Mouse (Mus musculus): Measurements from ENCODE around the gene Fbxl8.
"Not testable (repeated sequence)": the region's sequence is repeated elsewhere in the genome, so short reads cannot be mapped to it uniquely, and the experiment has no call there.

Gene Fbxl8

DNA sequence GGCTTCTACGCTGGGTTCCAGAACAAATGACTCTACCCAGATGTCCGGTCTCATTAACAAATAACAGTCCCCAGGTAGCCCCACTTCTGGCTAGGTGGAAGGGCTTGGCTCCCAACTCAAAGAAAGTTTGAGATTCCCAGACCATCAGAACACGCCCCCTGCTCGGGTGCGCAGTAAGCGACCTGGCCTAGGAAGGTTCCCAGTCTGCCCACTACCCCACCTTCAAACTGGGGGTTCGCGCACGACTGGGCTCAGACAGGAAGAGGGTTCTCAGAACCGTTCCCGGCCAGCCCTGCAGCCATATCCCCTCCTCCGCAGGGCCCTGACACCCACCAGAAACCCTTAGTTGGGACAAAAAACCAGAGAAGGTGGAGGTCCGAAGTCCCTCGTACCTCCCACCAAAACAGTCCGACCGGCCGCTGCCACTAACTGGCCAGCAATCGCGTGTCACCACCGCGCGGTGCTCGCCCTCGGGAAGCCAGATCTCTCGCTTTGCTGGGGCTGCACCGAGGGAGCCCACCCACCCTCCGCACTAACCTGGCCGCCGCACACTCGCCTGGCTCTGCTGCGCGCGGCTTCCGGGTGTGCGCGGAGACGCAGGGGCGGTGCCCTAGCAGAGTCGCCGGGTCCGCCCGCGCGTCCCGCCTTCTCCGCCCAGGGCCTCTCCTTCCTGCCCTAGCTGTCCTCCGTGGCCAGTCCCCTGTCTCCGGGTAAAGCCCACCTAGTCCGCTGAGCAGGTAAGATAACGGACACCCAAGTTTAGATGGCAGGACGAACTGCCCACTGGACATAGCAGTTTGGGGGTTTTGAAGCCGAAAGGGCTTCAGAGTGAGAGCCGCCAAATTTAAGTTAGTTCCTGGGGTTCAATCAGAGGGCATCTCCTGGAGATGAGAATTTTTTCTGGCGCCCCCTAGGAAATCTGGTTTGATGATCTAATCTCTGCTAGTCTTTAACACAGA is at the start of gene Fbxl8, which contains the start of gene Tradd:
Gene Fbxl8, plus strand, starts transcription at position 625 of the 959 bp plus-strand sequence.
Gene Tradd, minus strand, starts transcription at position 586 of the 959 bp plus-strand sequence.
- DNase-seq: peak; percentile 84

DNA sequence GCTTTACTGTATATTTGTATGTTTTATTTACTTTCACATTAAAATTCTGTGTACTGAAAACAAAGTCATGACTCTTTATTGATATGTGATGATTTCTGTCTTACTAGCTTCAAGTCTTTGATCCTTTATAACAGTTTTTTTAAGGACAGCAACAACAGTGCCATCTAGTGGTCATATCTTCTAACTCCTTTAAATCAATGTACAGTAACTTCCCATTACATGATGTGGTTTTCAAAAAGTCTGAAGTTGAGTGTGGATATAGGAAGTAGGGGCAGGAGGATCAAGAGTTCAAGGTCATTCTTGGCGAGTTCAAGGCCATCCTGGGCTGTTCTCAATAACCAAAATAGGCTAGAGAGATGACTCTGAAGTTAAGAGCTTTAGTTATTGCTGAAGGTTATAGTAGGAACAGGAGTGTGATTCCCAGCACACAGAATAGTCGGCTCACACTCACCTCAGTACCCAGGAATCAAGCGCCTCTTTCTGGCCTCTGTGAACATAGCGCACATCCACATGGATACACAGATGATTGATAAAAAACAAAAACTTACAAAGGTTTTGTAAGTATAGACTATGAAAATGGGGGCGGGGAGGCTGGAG is 46.4 kb upstream of the Fbxl8 start:
- no peak for DNase-seq

DNA sequence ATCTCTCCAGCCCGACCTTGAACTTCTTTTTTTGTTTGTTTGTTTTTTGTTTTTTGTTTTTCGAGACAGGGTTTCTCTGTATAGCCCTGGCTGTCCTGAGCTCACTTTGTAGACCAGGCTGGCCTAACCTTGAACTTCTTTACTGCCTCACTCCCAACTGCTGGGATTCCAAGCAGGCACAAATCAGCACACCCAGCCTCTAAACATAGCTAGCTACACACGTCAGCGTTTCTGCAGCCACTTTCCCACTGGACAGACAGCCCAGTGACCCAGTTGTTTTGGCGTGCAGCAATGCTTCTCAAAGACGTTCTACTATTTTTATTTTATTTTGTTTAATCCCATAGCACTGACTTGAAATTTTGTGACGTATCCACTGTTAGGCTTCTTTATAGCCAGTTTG is 40.6 kb upstream of the Fbxl8 start:
- no peak for DNase-seq

DNA sequence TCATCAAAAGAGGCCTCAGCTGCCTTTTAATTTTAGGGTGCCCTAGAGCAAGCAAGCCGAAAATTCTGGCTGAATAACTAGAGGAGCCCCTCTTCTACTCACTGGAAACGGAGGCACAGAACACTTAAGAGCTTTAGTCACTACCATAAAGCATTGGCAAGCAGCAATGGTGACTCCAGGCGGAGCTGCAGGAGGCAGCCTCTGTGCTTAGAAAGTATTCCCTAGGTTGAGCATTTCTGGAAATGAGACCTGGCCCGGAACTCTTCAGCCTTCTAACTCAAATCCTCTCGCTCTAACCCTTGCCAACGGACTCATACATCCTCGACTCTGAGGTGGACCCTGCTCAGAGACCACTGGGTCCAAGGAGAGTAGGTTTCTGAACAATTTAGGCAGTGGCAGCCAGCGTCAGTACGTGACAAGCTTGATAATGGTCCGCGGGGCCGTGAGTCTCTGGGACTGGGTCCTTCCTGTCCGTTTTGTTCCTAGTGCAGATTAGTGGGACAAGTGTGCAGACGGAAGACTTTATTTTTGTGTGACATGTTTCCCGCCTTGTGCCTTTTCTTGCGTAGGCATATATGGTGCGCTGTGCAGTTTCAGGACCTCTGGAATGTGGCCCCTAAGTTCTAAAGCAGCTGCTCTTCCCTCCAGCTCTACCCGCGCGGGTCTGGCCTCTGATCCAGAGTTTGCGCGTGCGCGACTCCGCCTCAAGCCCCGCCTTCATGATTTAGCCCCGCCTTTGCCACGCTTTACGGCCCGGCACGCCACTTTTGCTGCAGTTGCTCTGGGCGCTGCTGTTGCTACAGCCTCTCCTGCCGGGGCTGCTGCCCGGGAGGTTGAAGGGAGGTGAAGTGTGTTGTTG is 39.8 kb upstream of the Fbxl8 start, which contains the start of gene D230025D16Rik:
Gene D230025D16Rik, plus strand, starts transcription at position 733 of the 859 bp plus-strand sequence.
- peak; percentile 96 for DNase-seq

DNA sequence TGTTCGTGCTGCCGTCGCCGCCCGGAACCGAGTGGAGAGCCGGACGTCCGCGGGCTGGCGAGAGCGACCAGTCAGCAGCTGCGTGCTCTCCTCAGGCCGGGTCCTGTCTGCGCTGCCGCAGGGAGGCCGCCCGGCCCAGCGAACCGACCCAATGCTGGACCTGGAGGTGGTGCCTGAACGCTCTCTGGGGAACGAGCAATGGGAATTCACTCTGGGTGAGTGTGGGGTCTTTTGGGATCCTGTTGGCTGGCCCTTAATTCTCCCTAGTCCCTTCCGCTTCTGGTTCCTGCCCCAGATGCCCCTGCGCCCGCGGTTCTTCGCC is 39.2 kb upstream of the Fbxl8 start:
- DNase-seq: no peak

DNA sequence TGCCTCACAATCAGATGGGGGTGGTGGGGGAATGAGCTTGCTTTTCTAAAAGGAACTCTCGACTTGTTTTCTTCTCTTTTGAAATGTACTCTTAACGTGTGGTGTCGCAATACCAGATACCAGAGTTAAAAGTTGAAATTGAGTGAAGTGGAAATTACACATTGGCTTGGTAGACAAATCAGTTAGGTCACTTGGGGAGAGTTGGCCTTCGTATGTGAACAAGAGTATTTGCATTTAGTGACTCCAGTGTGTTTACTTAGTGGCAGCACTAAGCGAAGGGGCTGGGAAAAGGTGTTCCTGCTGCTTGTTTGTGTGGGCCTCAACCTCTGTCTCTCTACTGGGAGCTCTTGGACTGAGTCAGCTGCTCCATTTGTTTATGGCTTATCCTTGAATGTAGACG is 38.5 kb upstream of the Fbxl8 start:
- no peak for DNase-seq

DNA sequence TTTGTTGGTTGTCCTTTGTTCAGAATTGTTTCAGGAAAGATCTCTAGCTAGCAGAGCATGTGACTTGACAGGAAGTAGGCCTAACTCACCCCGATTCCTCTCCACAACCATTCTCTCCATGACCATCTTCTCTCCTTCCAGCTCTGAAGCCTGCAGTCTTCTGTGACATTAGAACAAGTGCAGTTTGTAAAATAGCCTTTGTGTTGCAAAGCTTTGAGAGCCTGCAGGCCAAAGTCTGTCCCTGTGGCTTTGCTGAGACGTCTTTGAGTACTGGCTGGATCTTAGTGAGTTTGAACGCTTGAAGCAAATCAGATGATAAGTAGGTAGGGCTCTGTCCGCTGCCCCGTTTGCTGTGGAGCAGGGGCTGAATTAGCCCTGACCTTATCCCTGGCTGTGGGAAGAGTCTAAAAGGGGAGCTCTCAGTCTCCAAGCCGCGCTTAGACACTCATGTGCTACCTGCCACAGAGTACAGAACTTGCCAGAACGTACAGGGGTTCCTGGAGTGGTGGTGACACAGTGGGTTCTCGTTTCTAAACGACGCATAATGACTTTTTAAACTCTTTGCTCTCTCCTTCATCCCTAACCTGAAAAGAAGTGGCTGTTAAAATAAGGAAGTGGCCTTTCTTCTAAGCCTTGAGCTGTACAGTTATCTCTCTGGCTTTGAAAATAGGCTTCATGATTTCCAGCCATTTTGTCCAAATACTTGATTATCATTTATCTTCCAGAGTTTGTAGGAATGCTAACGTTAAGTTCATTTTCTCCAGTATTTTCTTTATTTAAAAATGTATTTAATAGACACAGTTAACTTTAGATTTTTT is 32.7 kb upstream of the Fbxl8 start:
- no peak for DNase-seq

DNA sequence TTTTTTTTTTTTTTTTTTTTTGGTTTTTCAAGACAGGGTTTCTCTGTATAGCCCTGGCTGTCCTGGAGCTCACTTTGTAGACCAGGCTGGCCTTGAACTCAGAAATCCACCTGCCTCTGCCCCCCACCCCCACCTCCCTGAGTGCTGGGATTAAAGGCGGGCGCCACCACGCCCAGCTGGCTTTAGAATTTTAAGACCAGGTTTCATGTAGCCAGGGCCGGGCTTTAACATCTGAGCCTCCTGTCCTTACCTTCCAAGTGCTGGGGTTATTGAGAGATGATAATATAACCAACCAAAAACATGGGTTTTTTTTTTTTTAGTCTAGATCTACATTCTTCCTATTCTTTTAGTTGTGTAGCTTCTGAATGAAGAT is 32.1 kb upstream of the Fbxl8 start:
- not testable (repeated sequence) for DNase-seq

DNA sequence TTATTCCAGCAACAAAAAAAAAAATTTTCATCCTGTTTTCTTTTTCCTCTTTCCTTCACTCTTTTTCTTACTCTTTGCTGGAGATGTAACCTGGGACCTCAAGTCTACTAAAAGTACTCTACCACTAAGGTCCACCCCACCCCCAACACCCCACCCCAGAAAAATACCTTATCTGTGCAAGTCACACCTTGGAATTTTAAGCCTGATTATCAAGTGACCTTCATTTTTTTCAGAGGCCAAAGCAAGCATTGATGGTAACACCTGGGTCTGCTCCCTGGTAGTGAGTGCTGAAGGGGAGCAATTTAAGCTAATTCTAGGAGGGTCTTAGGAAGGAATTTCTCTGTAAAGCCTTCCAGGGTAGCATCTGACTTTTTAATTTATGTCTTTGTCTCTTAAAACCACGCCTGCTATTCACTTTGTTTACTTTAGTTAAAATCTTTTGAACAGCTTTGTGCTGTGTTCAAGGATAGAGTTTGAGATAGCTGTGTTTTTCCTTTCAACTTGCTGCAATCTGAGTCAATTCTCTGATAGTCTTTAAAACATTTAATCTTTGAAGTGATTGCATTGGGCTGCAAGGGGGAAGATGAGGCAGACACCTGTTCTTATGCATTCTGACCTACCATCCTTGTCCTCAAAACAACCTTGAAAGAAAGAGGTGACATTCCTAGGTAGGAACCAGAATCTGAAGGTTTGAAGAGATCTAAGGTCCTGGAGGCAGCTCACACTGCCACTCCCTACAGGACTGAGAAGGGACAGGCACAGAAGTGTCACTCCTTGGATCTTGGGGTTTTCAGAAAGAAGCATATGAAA is 31.1 kb upstream of the Fbxl8 start:
- peak; percentile 29 for DNase-seq

DNA sequence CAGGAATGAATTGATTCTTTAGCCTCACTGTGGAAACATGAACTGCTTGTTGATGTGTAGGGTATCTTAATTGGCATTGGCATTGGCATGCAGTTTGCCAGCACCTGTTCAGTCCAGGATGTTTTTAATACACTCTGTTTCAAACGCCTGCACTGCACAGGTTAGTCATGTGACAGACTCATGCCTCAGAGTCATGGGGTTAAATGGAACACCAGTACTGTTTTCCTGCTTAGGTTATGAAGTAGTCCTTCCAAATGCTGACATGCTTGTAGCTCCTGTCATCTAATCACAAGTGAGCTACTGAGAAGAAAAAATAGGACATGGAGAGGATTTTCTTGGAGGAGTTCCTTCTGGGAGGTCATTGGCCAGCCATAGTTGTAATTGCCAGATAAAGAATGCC is 29.2 kb upstream of the Fbxl8 start:
- DNase-seq: no peak

DNA sequence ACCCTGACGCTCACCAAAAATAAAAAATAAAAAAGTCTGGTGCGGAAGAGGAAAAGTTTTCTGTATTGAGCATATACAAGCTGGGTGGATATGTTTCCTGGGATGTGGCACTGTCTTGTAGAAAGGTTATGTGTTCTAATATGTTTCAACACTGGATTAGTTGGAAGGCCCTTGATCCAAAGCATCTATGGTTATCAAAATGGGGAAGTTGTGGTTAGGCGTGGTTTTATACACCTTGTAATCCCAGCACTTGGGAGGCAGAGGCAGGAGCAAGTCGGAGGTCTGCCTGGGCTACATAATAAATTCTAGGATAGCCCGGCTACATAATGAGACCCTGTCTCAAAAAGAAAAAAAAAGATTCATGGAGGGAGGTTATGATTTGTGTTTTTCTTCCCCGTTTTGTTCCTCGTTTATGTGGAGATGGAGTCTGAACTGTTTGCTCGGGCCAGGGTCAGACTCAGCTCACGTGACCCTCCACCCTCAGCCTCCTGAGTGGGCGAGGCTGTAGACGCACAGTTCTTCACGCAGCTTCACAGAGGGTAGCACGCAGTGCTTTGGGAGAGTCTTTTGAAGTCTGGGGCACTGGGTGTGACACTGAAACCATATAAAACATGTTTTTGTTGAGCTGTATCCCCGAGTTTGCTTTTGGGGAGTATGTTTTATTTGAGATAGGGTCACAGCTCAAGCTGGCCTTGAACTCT is 26.9 kb upstream of the Fbxl8 start:
- DNase-seq: no peak

DNA sequence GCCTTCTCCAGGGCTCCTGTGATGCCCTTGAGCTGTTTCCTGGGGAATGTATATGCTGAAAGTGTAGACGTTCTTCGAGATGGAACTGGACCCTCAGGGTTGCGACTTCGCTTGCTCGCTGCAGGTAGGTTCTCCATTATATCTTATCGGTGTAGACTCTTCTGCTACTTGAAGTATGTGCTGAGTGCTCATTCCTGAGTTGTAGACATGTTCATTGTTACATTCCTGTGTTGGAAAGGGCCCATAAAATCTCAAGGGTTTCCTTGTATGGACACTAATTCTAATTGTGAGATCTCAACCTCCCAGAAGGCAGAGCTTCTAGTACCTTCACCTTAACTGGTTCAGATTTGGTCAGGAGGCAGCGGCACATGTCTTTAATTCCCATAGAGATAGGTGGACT is 23.4 kb upstream of the Fbxl8 start:
- DNase-seq: no peak

DNA sequence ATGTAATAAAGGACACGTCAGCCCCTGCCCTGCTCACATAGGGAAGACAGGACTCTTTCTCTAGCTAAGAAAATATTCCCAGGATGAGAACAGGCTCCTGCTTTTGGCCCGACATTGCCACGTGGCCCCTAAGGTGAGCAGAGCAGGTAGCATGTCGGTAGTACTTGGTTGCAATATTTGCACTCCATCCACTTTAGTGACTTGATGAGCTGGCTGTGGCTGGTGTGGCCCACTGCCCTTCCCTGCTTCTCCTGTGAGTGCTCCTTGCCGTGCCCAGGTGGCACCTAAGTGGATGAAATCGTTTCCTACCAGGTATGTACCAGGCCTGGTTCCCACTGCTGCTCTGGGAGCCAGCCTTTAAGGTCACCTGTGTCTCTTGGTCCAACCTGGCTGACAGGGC is 12.5 kb upstream of the Fbxl8 start:
- DNase-seq: no peak

DNA sequence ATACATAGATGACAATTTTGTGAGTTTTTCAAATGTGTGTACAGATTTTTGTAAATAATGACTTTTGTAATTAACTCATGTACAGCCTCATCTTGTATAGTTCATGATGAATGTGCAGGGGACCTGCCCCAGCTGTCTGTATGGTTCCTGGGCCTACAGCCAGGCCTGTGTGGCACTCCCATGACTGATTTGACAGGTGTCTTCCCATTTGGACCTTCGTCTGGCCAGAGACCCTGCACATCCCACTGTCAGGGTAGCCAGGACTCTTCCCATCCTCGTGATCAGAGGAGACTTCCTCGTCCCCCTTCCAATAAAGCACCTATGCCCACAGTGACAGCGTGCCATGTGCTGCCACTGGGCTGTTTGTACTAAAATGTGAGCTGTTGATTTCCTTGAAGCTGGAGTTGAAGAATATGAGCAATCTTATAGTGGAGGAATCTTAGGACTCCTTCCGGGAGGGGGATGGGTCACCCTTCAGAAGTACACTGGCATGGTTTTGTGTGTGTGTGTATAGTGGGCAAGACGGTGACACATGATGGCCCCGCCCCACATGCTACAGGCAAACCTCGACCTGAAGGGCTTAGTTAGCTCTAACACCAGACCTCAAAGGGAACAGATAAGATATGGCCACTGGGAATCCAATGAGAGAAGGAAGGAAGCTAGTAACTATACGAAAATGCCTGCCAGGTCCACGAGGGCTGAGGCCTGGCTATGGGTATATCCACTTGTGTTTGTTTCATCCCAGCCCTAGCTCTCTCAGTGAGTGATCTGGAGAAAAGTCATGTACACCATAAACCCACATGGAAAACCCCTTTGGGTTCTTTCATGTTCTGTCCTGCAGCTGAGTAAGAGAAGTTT is 11.5 kb upstream of the Fbxl8 start:
- no peak for DNase-seq

DNA sequence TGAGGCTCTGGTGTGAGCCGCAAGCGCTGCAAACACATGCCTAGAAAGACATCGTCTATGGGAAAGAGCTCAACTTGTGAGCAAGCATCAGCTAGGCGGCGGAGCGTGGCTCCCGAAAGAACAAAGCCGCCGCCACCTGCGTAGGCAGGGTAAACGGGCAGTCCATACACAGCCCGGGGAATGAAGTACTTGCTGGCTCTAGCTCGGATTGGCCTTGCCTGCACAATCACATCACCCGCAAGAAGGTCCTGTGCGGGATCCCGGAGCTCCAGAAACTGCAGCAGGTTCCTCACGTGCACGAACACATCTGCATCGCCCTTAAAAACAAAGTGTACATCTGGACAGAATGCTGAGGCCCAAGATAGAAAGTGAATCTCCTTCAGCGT is 10.7 kb upstream of the Fbxl8 start:
- no peak for DNase-seq

DNA sequence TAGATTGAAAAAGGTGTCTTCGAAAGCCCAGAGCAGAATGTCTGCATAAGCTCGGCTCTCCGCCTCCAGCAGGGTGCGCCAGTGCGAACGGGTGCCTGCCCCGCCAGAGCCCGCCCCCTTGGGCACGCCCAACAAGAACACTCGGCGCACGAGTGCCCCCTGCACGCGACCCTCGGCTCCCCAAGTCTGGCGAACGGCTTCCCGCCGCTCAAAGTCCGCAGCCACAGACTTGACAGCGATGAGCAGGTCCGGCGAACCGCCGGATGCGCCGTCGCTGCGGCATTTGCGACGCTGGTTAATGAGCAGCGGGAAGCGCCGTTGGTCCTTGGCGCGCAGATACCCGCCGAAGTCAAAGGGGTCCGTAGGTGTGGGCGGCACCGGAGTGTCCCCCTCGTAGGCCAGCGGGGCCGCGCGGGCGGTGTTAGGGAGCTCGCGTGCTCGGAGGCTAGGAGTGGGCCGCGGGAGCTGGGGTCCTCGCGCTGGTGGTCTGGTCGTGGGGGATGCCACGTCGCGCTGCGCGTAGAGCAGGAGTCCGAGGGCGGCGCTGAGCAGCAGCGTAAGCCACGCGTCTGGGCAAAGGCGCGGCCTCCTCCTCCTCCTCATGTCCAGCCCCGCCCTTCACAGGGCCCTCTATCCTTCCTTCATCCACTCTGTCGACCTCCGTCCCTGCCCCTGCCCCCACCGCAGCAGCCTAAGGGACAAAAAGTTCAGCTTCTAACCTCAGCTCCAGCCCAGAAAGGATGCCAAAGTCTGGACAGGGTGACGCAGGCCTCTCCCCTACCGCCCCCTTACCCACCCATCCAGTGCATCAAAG is 10.1 kb upstream of the Fbxl8 start:
- peak; percentile 92 for DNase-seq

DNA sequence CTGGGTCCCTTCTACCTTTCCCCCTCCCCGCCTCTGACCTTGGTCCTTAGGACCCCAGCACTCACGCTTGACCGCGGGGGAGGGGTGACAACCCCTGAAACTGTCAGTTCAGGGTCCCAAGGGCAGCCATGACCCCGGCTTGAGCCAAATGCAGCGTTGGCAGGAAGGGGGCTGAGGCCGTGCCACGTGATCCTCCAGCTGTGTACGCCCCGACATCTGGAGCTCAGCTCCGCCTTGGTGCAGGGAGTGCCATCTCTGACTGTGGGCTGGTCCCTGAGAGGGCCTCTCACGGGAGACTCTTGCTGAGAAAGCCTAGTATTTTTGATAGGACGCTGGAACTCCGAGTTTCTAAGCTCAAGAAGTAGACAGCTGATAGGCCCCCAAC is 9.5 kb upstream of the Fbxl8 start, which contains the start of gene B3gnt9:
Gene B3gnt9, minus strand, starts transcription at position 188 of the 385 bp plus-strand sequence.
- peak; percentile 86 for DNase-seq

DNA sequence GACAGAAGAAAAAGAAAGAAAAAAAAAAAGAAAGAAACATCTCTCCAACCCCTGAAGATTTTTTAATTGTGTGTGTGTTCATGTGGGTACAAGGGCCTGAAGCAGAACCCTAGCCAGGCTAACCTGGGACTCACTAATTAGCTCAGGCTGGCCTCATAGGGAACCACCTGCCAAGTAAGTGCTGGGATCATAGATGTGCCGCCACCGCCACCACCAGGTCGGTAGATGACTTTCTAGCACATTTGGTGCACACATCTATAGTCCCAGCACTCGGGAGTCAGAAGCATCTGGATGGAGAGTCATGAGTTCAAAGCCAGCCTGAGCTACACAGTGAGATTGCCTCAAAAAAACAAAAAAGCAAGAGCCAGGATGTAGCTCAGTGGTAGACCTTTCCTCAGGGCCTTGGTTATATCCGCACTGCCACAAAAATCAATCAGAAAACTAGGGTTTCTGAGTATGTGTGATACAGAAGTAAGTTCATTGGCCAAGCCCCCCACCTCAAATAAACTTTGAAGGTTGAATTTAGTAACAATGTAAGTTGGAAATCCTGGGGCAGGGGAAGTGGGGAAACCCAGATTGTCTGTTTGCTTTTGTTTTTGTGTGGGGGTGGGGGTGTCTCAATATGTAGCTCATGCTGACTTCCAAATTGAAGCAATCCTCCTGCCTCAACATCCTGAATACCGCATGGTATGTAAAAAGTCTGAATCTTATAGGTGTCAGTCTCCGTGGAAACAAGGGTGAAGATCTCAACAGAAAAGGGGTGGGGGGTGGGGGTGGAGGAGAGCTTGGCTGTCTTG is 6.9 kb upstream of the Fbxl8 start:
- no peak for DNase-seq
